Mouse (Mus musculus) intestine, embryonic 16.5 days (tissue): Measurements from ENCODE around the gene Pigx. TPM values are rescaled to one million over a fixed set of nuclear protein-coding genes. Genes with fewer than 3 reads are reported as not detected.
"Not testable (repeated sequence)": the region's sequence is repeated elsewhere in the genome, so short reads cannot be mapped to it uniquely, and the experiment has no call there.

Experiments
- ATAC-seq: fragments of 200-750 bp; cut with Nextera tagmentation; 2 replicates; pipeline ENCODE4 v1.8.0; 2017; ENCODE audit warnings: moderate TSS enrichment, moderate library complexity
- H3K27ac ChIP-seq: fragments of 300-500 bp; sonication (generic); 2 replicates; pipeline ENCODE4 v1.5.1; 2014; ENCODE audit warnings: mild to moderate bottlenecking, low read length
- H3K27me3 ChIP-seq: fragments of 300-500 bp; sonication (generic); replicated peaks from 2 replicates; pipeline ENCODE4 v1.6.1; 2014; ENCODE audit warnings: low read length, control low read depth, mixed read lengths; ENCODE audit not compliant: control insufficient read depth, insufficient read depth
- H3K36me3 ChIP-seq: fragments of 300-500 bp; sonication (generic); 2 replicates; pipeline ENCODE4 v1.6.1; 2014; ENCODE audit warnings: low read length, control low read depth; ENCODE audit not compliant: control insufficient read depth, insufficient read depth
- H3K4me1 ChIP-seq: fragments of 300-500 bp; sonication (generic); 2 replicates; pipeline ENCODE4 v1.6.1; 2014; ENCODE audit warnings: low read length, control low read depth, mixed read lengths; ENCODE audit not compliant: control insufficient read depth, insufficient read depth
- H3K4me2 ChIP-seq: fragments of 300-500 bp; sonication (generic); 2 replicates; pipeline ENCODE4 v1.6.1; 2014; ENCODE audit warnings: low read depth, low read length, control low read depth
- H3K4me3 ChIP-seq: fragments of 300-500 bp; sonication (generic); 2 replicates; pipeline ENCODE4 v1.5.1; 2014; ENCODE audit warnings: mild to moderate bottlenecking, low read length
- H3K9ac ChIP-seq: fragments of 300-500 bp; sonication (generic); 2 replicates; pipeline ENCODE4 v1.6.1; 2014; ENCODE audit warnings: low read depth, low read length
- H3K9me3 ChIP-seq: fragments of 300-500 bp; sonication (generic); 2 replicates; pipeline ENCODE4 v1.6.1; 2016; ENCODE audit warnings: low read length, control low read depth; ENCODE audit not compliant: control insufficient read depth
- WGBS: fragments of 180-500 bp; shearing (Covaris S2); extraction: QIAGEN DNeasy Blood & Tissue Kit; methylation state at CpG from one replicate; pipeline ENCODE4 v1.1.7; 2014; 5-methylcytosine and 5-hydroxymethylcytosine counted together
- polyA plus RNA-seq: library from polyadenylated mRNA; unstranded; fragments of >200 nt; fragmentation: Nextera tagmentation; extraction: Ambion mirVana; gene quantifications from 2 replicates; pipeline ENCODE4 v1.2.1, GENCODE M21; 2015

Gene Pigx
- polyA plus RNA-seq, 1 experiment from 2014 or later, result 109 TPM

- Histone ChIP-seq H3K4me2 (no peak overlapping the region), H3K9me3 (no peaks in the 10 kb centered on the region), H3K4me1 (peaks cover 17% of the 10 kb centered on the region), H3K27ac (no peak overlapping the region), H3K9ac (no peak overlapping the region), H3K27me3 (no peaks in the 10 kb centered on the region), H3K4me3 (no peak overlapping the region), H3K36me3 (no peaks in the 10 kb centered on the region)
- no peak for ATAC-seq
- 33% methylated on average over 1 of the region's 1 CpGs for WGBS
These were observed 23.8 kb downstream of the Pigx start for GRCm38 (mm10) chr16:32075762-32076161.

GRCm38 (mm10) chr16:32070070-32070469, 29.5 kb downstream of the Pigx start:
- WGBS, result 53% methylated on average over 4 of the region's 4 CpGs
- H3K4me2 ChIP-seq, H3K9me3 ChIP-seq, H3K9ac ChIP-seq, H3K4me3 ChIP-seq, H3K27ac ChIP-seq, H3K27me3 ChIP-seq, H3K36me3 ChIP-seq: not testable (repeated sequence)
- peak; percentile 72 for ATAC-seq
- peaks cover 17% of the 10 kb centered on the region for H3K4me1 ChIP-seq

GRCm38 (mm10) chr16:32068389-32069300, 30.9 kb downstream of the Pigx start:
- Histone ChIP-seq H3K27ac (peak overlapping the region; percentile 49), H3K9ac (no peak overlapping the region), H3K4me1 (peaks cover 18% of the 10 kb centered on the region; the same call in 1 of the 2 replicates), H3K27me3 (no peaks in the 10 kb centered on the region), H3K36me3 (no peaks in the 10 kb centered on the region), H3K9me3 (no peaks in the 10 kb centered on the region), H3K4me3 (no peak overlapping the region), H3K4me2 (no peak overlapping the region)
- WGBS, result 55% methylated on average over 12 of the region's 12 CpGs
- peak; percentile 74 for ATAC-seq

- Histone ChIP-seq H3K4me3 (no peak overlapping the region), H3K4me2 (no peak overlapping the region), H3K36me3 (no peaks in the 10 kb centered on the region), H3K4me1 (peaks cover 18% of the 10 kb centered on the region), H3K9me3 (no peaks in the 10 kb centered on the region), H3K27me3 (no peaks in the 10 kb centered on the region), H3K27ac (no peak overlapping the region), H3K9ac (no peak overlapping the region)
- WGBS, result 79% methylated on average over 1 of the region's 1 CpGs
- no peak for ATAC-seq
These were observed 32.6 kb downstream of the Pigx start for GRCm38 (mm10) chr16:32066899-32067298.

- no peak overlapping the region for H3K9ac ChIP-seq
- ATAC-seq, result no peak
- WGBS, result 66% methylated on average over 7 of the region's 7 CpGs
- no peak overlapping the region for H3K4me2 ChIP-seq
- H3K9me3 ChIP-seq, result no peaks in the 10 kb centered on the region
- H3K27me3 ChIP-seq, result no peaks in the 10 kb centered on the region
- no peak overlapping the region for H3K27ac ChIP-seq
- peaks cover 20% of the 10 kb centered on the region for H3K4me1 ChIP-seq
- H3K36me3 ChIP-seq, result no peaks in the 10 kb centered on the region
- no peak overlapping the region for H3K4me3 ChIP-seq
These were observed 35.6 kb downstream of the Pigx start for GRCm38 (mm10) chr16:32063900-32064299.

- Histone ChIP-seq H3K4me3 (no peak overlapping the region), H3K27ac (no peak overlapping the region), H3K4me1 (peaks cover 18% of the 10 kb centered on the region), H3K9ac (no peak overlapping the region), H3K9me3 (no peaks in the 10 kb centered on the region), H3K36me3 (no peaks in the 10 kb centered on the region), H3K27me3 (no peaks in the 10 kb centered on the region), H3K4me2 (no peak overlapping the region)
- 58% methylated on average over 2 of the region's 2 CpGs for WGBS
- no peak for ATAC-seq
These were observed 37.3 kb downstream of the Pigx start for GRCm38 (mm10) chr16:32062226-32062625.

- no peak for ATAC-seq
- WGBS, result 65% methylated on average over 6 of the region's 6 CpGs
- no peak overlapping the region for H3K9ac ChIP-seq
These were observed 39.6 kb downstream of the Pigx start for GRCm38 (mm10) chr16:32059840-32060523.

GRCm38 (mm10) chr16:32058817-32059216, 40.7 kb downstream of the Pigx start:
- Histone ChIP-seq H3K27ac (no peak overlapping the region; the same call in 1 of the 2 replicates), H3K4me1 (peaks cover 12% of the 10 kb centered on the region), H3K27me3 (no peaks in the 10 kb centered on the region), H3K4me2 (no peak overlapping the region), H3K9me3 (no peaks in the 10 kb centered on the region), H3K4me3 (no peak overlapping the region), H3K36me3 (no peaks in the 10 kb centered on the region), H3K9ac (no peak overlapping the region)
- 61% methylated on average over 5 of the region's 5 CpGs for WGBS
- ATAC-seq, result peak; percentile 75

More at GRCm38 (mm10) chr16:32059840-32060523, 39.6 kb downstream of the Pigx start:
- Histone ChIP-seq H3K4me1 (peaks cover 12% of the 10 kb centered on the region), H3K36me3 (no peaks in the 10 kb centered on the region), H3K4me2 (no peak overlapping the region), H3K4me3 (no peak overlapping the region), H3K9me3 (no peaks in the 10 kb centered on the region), H3K27me3 (no peaks in the 10 kb centered on the region), H3K27ac (no peak overlapping the region)

- no peak overlapping the region for H3K27ac ChIP-seq
- peaks cover 13% of the 10 kb centered on the region for H3K36me3 ChIP-seq
- H3K4me2 ChIP-seq, result no peak overlapping the region
- 93% methylated on average over 4 of the region's 4 CpGs for WGBS
- no peaks in the 10 kb centered on the region for H3K9me3 ChIP-seq
- no peaks in the 10 kb centered on the region for H3K27me3 ChIP-seq
- H3K4me3 ChIP-seq, result no peak overlapping the region
- no peaks in the 10 kb centered on the region for H3K4me1 ChIP-seq
- ATAC-seq, result no peak
- H3K9ac ChIP-seq, result no peak overlapping the region
These were observed 57.2 kb downstream of the Pigx start for GRCm38 (mm10) chr16:32042367-32042766.
